Mouse (Mus musculus): ENCODE measurements at regions not wholly inside any gene's neighbourhood (a gene's known extent, or its start where the extent isn't known, plus 50 kb on each side); places are given as distances from the start of the nearest gene placed in this dataset.

DNA sequence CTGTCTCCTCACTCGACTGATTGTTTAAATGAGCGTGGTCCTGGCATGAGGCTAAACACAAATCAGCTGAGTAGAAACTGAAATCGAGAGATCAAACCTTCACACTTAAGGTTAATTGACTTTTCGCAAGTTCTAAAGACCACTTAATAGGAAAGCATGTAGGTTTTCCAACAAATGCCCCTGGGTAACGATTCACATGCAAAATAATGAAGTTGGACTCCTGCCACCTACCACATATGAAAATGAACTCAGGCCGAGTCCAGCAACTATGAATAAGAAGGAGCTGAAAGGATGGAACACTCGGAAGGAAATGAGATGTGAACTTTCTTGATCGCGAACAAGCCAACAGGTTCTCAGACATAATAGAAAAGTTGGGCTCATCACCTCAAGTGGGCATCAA is 812.0 kb downstream of the Tmem132b start:
- WGBS, result 76% methylated on average over 9 of the region's 9 CpGs

GRCm38 (mm10) chr5:126350936-126351335 is 819.4 kb downstream of the Tmem132b start:
- WGBS, result 93% methylated on average over 2 of the region's 2 CpGs
- Histone ChIP-seq H3K4me2 (replicated peaks; ENCODE audit: low read depth, low read length, severe bottlenecking) (no peak overlapping the region), H3K27me3 (ENCODE audit: control insufficient read depth, insufficient read depth, low read length) (no peaks in the 10 kb centered on the region), H3K9ac (ENCODE audit: low read depth, low read length, severe bottlenecking) (no peak overlapping the region), H3K27ac (replicated peaks; ENCODE audit: low read depth, low read length) (no peak overlapping the region), H3K36me3 (ENCODE audit: control insufficient read depth, insufficient read depth, low read length) (no peaks in the 10 kb centered on the region), H3K4me1 (ENCODE audit: control insufficient read depth, insufficient read depth, low read length) (no peaks in the 10 kb centered on the region), H3K4me3 (replicated peaks; ENCODE audit: low read length) (no peak overlapping the region), H3K9me3 (ENCODE audit: control insufficient read depth, low read length) (no peaks in the 10 kb centered on the region)
- no peak for TF ChIP-seq POLR2A (IDR thresholded peaks at IDR 0.05; ENCODE audit: borderline replicate concordance, extremely low read depth, insufficient read depth, insufficient read length)
- ATAC-seq (ENCODE audit: low FRiP score, low read depth) (no peak), DNase-seq (ENCODE audit: low spot score) (no peak)

More for the DNA sequence above, 812.0 kb downstream of the Tmem132b start:
- no peaks in the 10 kb centered on the region for H3K36me3 ChIP-seq (ENCODE audit: control insufficient read depth, insufficient read depth, low read length)
- H3K27me3 ChIP-seq (ENCODE audit: control insufficient read depth, insufficient read depth, low read length), result no peaks in the 10 kb centered on the region
- H3K4me1 ChIP-seq (ENCODE audit: control insufficient read depth, insufficient read depth, low read length), result no peaks in the 10 kb centered on the region
- no peak overlapping the region for H3K27ac ChIP-seq (replicated peaks; ENCODE audit: low read depth, low read length)
- H3K9me3 ChIP-seq (ENCODE audit: control insufficient read depth, low read length), result no peaks in the 10 kb centered on the region
- TF ChIP-seq POLR2A (IDR thresholded peaks at IDR 0.05; ENCODE audit: borderline replicate concordance, extremely low read depth, insufficient read depth, insufficient read length), result no peak
- ATAC-seq (ENCODE audit: low FRiP score, low read depth) (no peak), DNase-seq (ENCODE audit: low spot score) (no peak)
- H3K4me3 ChIP-seq (replicated peaks; ENCODE audit: low read length), result no peak overlapping the region
- H3K4me2 ChIP-seq (replicated peaks; ENCODE audit: low read depth, low read length, severe bottlenecking), result no peak overlapping the region
- H3K9ac ChIP-seq (ENCODE audit: low read depth, low read length, severe bottlenecking), result no peak overlapping the region

- DNase-seq (ENCODE audit: low spot score) (no peak), ATAC-seq (ENCODE audit: low FRiP score, low read depth) (no peak)
- H3K27me3 ChIP-seq (ENCODE audit: control insufficient read depth, insufficient read depth, low read length), result no peaks in the 10 kb centered on the region
- 73% methylated on average over 2 of the region's 2 CpGs for WGBS
- H3K27ac ChIP-seq (replicated peaks; ENCODE audit: low read depth, low read length), result no peak overlapping the region
- no peak overlapping the region for H3K4me2 ChIP-seq (replicated peaks; ENCODE audit: low read depth, low read length, severe bottlenecking)
- H3K4me3 ChIP-seq (replicated peaks; ENCODE audit: low read length), result no peak overlapping the region
- no peak overlapping the region for H3K9ac ChIP-seq (ENCODE audit: low read depth, low read length, severe bottlenecking)
- no peak for TF ChIP-seq POLR2A (IDR thresholded peaks at IDR 0.05; ENCODE audit: borderline replicate concordance, extremely low read depth, insufficient read depth, insufficient read length)
- no peaks in the 10 kb centered on the region for H3K4me1 ChIP-seq (ENCODE audit: control insufficient read depth, insufficient read depth, low read length)
- H3K9me3 ChIP-seq (ENCODE audit: control insufficient read depth, low read length), result no peaks in the 10 kb centered on the region
- H3K36me3 ChIP-seq (ENCODE audit: control insufficient read depth, insufficient read depth, low read length), result no peaks in the 10 kb centered on the region
Observed at GRCm38 (mm10) chr5:126369436-126369835, 837.9 kb downstream of the Tmem132b start.

DNA sequence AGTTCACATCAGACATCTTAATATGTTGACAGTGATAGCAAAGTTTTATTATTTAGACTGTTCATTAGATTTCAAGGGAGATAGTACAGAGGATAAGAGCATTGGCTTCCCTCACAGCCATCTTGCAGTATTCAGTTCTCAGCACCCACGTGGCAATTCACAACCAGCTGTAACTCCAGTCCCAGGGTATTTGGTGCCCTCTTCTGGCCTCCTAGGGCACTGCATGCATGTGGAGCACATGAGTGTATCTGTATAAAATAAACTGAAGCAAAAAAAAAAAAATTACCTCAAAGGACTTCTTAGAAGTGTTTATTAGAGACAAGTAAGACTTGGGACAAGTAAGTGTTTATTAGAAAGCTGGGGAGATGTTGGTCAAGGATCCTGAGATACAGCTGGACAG is 849.3 kb upstream of the Tmem132c start:
- ATAC-seq (ENCODE audit: low FRiP score, low read depth) (no peak), DNase-seq (ENCODE audit: low spot score) (no peak)
- Histone ChIP-seq H3K4me1 (ENCODE audit: control insufficient read depth, insufficient read depth, low read length) (no peaks in the 10 kb centered on the region), H3K4me3 (replicated peaks; ENCODE audit: low read length) (no peak overlapping the region), H3K36me3 (ENCODE audit: control insufficient read depth, insufficient read depth, low read length) (no peaks in the 10 kb centered on the region), H3K4me2 (replicated peaks; ENCODE audit: low read depth, low read length, severe bottlenecking) (no peak overlapping the region), H3K27me3 (ENCODE audit: control insufficient read depth, insufficient read depth, low read length) (no peaks in the 10 kb centered on the region), H3K9ac (ENCODE audit: low read depth, low read length, severe bottlenecking) (no peak overlapping the region), H3K9me3 (ENCODE audit: control insufficient read depth, low read length) (no peaks in the 10 kb centered on the region), H3K27ac (replicated peaks; ENCODE audit: low read depth, low read length) (no peak overlapping the region)
- TF ChIP-seq POLR2A (IDR thresholded peaks at IDR 0.05; ENCODE audit: borderline replicate concordance, extremely low read depth, insufficient read depth, insufficient read length), result no peak
- WGBS, result 52% methylated on average over 1 of the region's 1 CpGs

DNA sequence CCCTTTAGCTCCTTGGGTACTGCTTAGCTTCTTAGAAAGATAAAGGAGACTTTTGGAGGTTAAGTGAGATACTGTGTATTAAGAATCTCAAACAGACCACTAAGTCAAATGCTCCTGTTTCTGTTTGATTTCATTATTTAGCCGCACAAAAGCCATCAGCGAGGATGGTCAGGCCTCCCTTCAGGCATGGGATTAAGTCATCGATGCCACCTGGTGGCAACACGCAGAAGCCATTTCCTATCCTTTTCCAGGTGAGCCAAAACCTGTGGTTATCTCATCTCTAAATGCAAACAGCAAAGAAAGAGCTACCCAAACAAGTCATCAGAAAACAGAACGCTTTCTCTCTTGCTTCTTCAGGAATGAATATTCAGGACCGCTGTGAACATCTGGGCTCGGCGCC is 846.3 kb upstream of the Tmem132c start:
- Histone ChIP-seq H3K36me3 (ENCODE audit: control insufficient read depth, insufficient read depth, low read length) (no peaks in the 10 kb centered on the region), H3K4me3 (replicated peaks; ENCODE audit: low read length) (no peak overlapping the region), H3K4me1 (ENCODE audit: control insufficient read depth, insufficient read depth, low read length) (no peaks in the 10 kb centered on the region), H3K9ac (ENCODE audit: low read depth, low read length, severe bottlenecking) (no peak overlapping the region), H3K4me2 (replicated peaks; ENCODE audit: low read depth, low read length, severe bottlenecking) (no peak overlapping the region), H3K9me3 (ENCODE audit: control insufficient read depth, low read length) (no peaks in the 10 kb centered on the region), H3K27ac (replicated peaks; ENCODE audit: low read depth, low read length) (no peak overlapping the region), H3K27me3 (ENCODE audit: control insufficient read depth, insufficient read depth, low read length) (no peaks in the 10 kb centered on the region)
- ATAC-seq (ENCODE audit: low FRiP score, low read depth) (no peak), DNase-seq (ENCODE audit: low spot score) (no peak)
- no peak for TF ChIP-seq POLR2A (IDR thresholded peaks at IDR 0.05; ENCODE audit: borderline replicate concordance, extremely low read depth, insufficient read depth, insufficient read length)
- 46% methylated on average over 8 of the region's 8 CpGs for WGBS

DNA sequence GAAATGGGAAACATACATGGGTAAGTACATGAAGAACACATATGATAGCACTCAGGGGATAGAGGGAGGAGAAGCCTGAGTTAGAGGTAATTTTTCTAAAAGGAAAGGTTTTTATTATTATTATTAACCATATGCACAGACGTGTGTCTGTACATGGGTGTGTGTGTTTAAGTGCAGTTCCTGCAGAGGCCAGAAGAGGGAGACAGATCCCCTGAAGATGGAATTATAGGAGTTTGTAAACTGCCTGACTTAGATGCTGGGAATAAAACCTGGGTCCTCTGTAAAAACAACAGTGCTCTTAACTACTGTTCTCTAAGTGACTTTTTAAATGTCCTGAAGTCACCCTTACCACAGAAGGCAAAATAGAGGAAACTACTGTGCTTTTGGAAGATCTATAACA is 809.9 kb upstream of the Tmem132c start:
- no peaks in the 10 kb centered on the region for H3K27me3 ChIP-seq (ENCODE audit: control insufficient read depth, insufficient read depth, low read length)
- no peak for ATAC-seq (ENCODE audit: low FRiP score, low read depth)
- 79% methylated on average over 1 of the region's 1 CpGs for WGBS

More for the DNA sequence above, 809.9 kb upstream of the Tmem132c start:
- TF ChIP-seq POLR2A (IDR thresholded peaks at IDR 0.05; ENCODE audit: borderline replicate concordance, extremely low read depth, insufficient read depth, insufficient read length), result no peak
- H3K27ac ChIP-seq (replicated peaks; ENCODE audit: low read depth, low read length), result no peak overlapping the region
- H3K4me1 ChIP-seq (ENCODE audit: control insufficient read depth, insufficient read depth, low read length), result no peaks in the 10 kb centered on the region
- no peaks in the 10 kb centered on the region for H3K9me3 ChIP-seq (ENCODE audit: control insufficient read depth, low read length)
- H3K9ac ChIP-seq (ENCODE audit: low read depth, low read length, severe bottlenecking), result no peak overlapping the region
- H3K36me3 ChIP-seq (ENCODE audit: control insufficient read depth, insufficient read depth, low read length), result no peaks in the 10 kb centered on the region
- H3K4me3 ChIP-seq (replicated peaks; ENCODE audit: low read length), result no peak overlapping the region
- no peak for DNase-seq (ENCODE audit: low spot score)
- H3K4me2 ChIP-seq (replicated peaks; ENCODE audit: low read depth, low read length, severe bottlenecking), result no peak overlapping the region

Data from limb, embryonic 14.5 days (tissue).